ENCODE assay signal across 10 mouse cellular contexts in the genomic region with DNA sequence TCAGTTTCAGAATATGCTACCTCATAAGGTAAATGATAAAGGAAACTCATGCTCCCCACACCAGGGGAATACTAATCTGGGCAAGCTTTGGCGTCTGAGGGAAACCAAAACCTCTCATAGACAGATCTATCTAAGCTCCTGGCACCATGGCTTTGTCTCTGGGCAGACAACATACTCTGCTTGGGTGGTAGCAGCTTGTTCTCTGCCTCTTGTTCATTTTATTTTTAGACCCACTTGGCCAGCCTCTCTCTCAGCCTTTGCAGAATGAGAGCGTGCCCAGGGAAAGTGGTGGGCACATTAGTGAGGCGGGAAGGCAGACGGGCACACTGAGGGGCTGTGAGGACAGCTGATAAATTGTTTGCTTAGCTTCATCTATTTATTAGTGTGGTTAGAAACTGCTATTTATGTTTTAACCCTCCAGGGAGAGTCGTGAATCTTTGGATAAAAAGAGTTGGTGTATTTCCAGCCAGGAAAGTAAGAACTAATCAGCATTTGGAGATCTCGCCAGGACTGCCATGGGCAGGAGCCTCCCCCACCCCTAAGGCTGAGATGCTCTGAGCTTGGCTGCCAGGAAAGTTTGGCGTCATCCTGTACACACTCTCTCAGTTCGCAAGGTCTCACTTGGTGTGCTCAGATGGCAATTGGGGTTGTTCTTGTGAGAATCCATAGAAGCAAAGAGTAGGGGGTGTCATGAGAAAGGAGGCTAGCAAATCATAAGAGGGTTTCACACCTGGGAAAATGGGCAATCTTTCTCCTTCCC.
DNase-seq lines count a peak whose midpoint lies in the region; ATAC-seq and TF ChIP-seq lines count a peak whose summit lies in the region.
"Had no signal": no experiment of that assay in that cellular context is flagged by ENCODE, and none has a peak within 500 bp of the region (broad histone marks: within the 10 kb centered on the region; RNA-seq: fewer than 3 reads in every experiment).

No protein-coding gene starts in this region.

- DNase-seq in embryonic facial prominence, embryonic 14.5 days (ENCODE audit: low spot score): peak; percentile 2
- DNase-seq in embryonic facial prominence, embryonic 10.5 days (ENCODE audit: low spot score): no peak
- DNase-seq in right cerebral cortex, adult 18-20 months: peak; percentile 51
- no peak for DNase-seq in right cerebral cortex, postnatal 25 days
- peak; percentile 36 to 47 for DNase-seq in layer of hippocampus, adult 2 months (ENCODE audit: low spot score in 2 of 2)
- DNase-seq in telencephalon, adult 2 months (ENCODE audit: low read depth, low spot score): peak; percentile 54
- DNase-seq in liver: no peak
- no peak for DNase-seq in thymus, postnatal 36 days
- DNase-seq: adrenal gland, postnatal 14 days had no signal

- no peak overlapping the region for H3K4me2 ChIP-seq in embryonic facial prominence, embryonic 14.5 days (ENCODE audit: low read depth, low read length)
- H3K4me2 ChIP-seq: neural tube, embryonic 13.5 days had no signal

- no peak for ATAC-seq in embryonic facial prominence, embryonic 14.5 days (ENCODE audit: low read depth)

- no peaks in the 10 kb centered on the region for H3K36me3 ChIP-seq in embryonic facial prominence, embryonic 14.5 days (ENCODE audit: control insufficient read depth, insufficient read depth, low read length)
- no peaks in the 10 kb centered on the region for H3K36me3 ChIP-seq in embryonic facial prominence, embryonic 10.5 days (replicated peaks)
- H3K36me3 ChIP-seq: neural tube, embryonic 13.5 days had no signal

- no peak for TF ChIP-seq CTCF in layer of hippocampus, adult 2 months (conservative IDR thresholded peaks at IDR 0.05)

- no peaks in the 10 kb centered on the region for H3K9me3 ChIP-seq in embryonic facial prominence, embryonic 14.5 days (ENCODE audit: control insufficient read depth, low read length)
- no peaks in the 10 kb centered on the region for H3K9me3 ChIP-seq in embryonic facial prominence, embryonic 10.5 days
- H3K9me3 ChIP-seq: neural tube, embryonic 13.5 days had no signal

- WGBS in embryonic facial prominence, embryonic 14.5 days: 63% methylated on average over 8 of the region's 8 CpGs
- WGBS in embryonic facial prominence, embryonic 10.5 days: 81% methylated on average over 8 of the region's 8 CpGs

- no peak overlapping the region for H3K4me3 ChIP-seq in embryonic facial prominence, embryonic 14.5 days (ENCODE audit: low read depth, low read length)
- no peak overlapping the region for H3K4me3 ChIP-seq in embryonic facial prominence, embryonic 10.5 days
- no peak overlapping the region for H3K4me3 ChIP-seq in layer of hippocampus, adult 2 months
- H3K4me3 ChIP-seq: neural tube, embryonic 13.5 days had no signal

- no peaks in the 10 kb centered on the region for H3K4me1 ChIP-seq in embryonic facial prominence, embryonic 14.5 days (ENCODE audit: control insufficient read depth, insufficient read depth, low read length)
- no peaks in the 10 kb centered on the region for H3K4me1 ChIP-seq in embryonic facial prominence, embryonic 10.5 days
- H3K4me1 ChIP-seq: neural tube, embryonic 13.5 days had no signal

- no peak overlapping the region for H3K27ac ChIP-seq in embryonic facial prominence, embryonic 14.5 days (replicated peaks; ENCODE audit: low read depth, low read length)
- no peak overlapping the region for H3K27ac ChIP-seq in embryonic facial prominence, embryonic 10.5 days (replicated peaks)
- H3K27ac ChIP-seq in layer of hippocampus, adult 2 months: no peak overlapping the region; the same call in 1 of the 2 replicates
- H3K27ac ChIP-seq: neural tube, embryonic 13.5 days had no signal

- H3K27me3 ChIP-seq in embryonic facial prominence, embryonic 14.5 days (replicated peaks; ENCODE audit: control insufficient read depth, insufficient read depth, low read length): no peaks in the 10 kb centered on the region; the same call in 1 of the 2 replicates
- H3K27me3 ChIP-seq in embryonic facial prominence, embryonic 10.5 days (replicated peaks; ENCODE audit: low read depth, poor library complexity, severe bottlenecking): peaks cover 49% of the 10 kb centered on the region
- H3K27me3 ChIP-seq: neural tube, embryonic 13.5 days had no signal

- no peak overlapping the region for H3K9ac ChIP-seq in embryonic facial prominence, embryonic 14.5 days (ENCODE audit: low read depth, low read length)
- H3K9ac ChIP-seq: neural tube, embryonic 13.5 days had no signal

Comparison
In these comparisons a context has a peak if more than half of its experiments do, and no peak if none do; other contexts are left out.
1. DNase-seq: peak in embryonic facial prominence, embryonic 14.5 days (single experiment), right cerebral cortex, adult 18-20 months (single experiment), layer of hippocampus, adult 2 months (2 of 2) and telencephalon, adult 2 months (single experiment); none in embryonic facial prominence, embryonic 10.5 days (single experiment), right cerebral cortex, postnatal 25 days (single experiment), liver (single experiment) and thymus, postnatal 36 days (0 of 2).